Mouse (Mus musculus): Measurements from ENCODE around the gene Wdr95. TPM values are rescaled to one million over a fixed set of nuclear protein-coding genes. Genes with fewer than 3 reads are reported as not detected.

Wdr95 gene
- total RNA-seq, 2 experiments from 2014 or later = not detected

GRCm38 (mm10) chr5:149658741-149659413 is 130.4 kb downstream of the Wdr95 start:
- DNase-seq (ENCODE audit: low spot score in 2 of 2) = no peak

- no peak for DNase-seq (ENCODE audit: low spot score in 2 of 2)
These were observed 130.9 kb downstream of the Wdr95 start for GRCm38 (mm10) chr5:149659414-149659780.

GRCm38 (mm10) chr5:149661428-149661827 is 132.9 kb downstream of the Wdr95 start:
- no peak for DNase-seq (ENCODE audit: low spot score in 2 of 2)

Other genes with a start within 250 kb of the Wdr95 start
- 10 to 100 TPM in 1 of 2 experiments, 1 to 10 TPM in 1; 2.3 to 11.8 TPM for gene Medag, start 116.9 kb upstream of the Wdr95 start, total RNA-seq (2021)
- gene Tex26, start 89.0 kb upstream of the Wdr95 start, total RNA-seq (2021) = not detected
- gene Hsph1, start 107.7 kb downstream of the Wdr95 start, total RNA-seq (2021) = 100 to 1,000 TPM; 460 to 826 TPM
- gene B3glct, start 149.6 kb downstream of the Wdr95 start, total RNA-seq (2021) = 10 to 100 TPM; 23.1 to 24.7 TPM

Measured in adrenal gland, adult 18-20 months (tissue).